Mouse (Mus musculus) midbrain, embryonic 11.5 days (tissue): ENCODE results near the gene Clint1. TPM values are rescaled to one million over a fixed set of nuclear protein-coding genes. Genes with fewer than 3 reads are reported as not detected.
A peak's percentile ranks its signal among the peaks of the same experiment; 100 is the strongest.

Experiments used
- ATAC-seq: fragments of 200-750 bp; cut with Nextera tagmentation; 2 replicates; pipeline ENCODE4 v1.8.0; 2017; ENCODE audit warnings: moderate TSS enrichment, moderate library complexity; ENCODE audit not compliant: low FRiP score
- DNase-seq: peaks from one replicate; pipeline ENCODE4 v3.0.0; 2015; ENCODE audit warnings: low spot score; ENCODE audit errors: missing footprints
- H3K27ac ChIP-seq: fragments of 300-500 bp; sonication (generic); 2 replicates; pipeline ENCODE4 v1.5.1; 2014; ENCODE audit warnings: low read depth, low read length
- H3K27me3 ChIP-seq: fragments of 300-500 bp; sonication (generic); 2 replicates; pipeline ENCODE4 v1.6.1; 2014; ENCODE audit warnings: mild to moderate bottlenecking, low read length, moderate library complexity, mixed read lengths; ENCODE audit not compliant: control insufficient read depth, insufficient read depth
- H3K36me3 ChIP-seq: fragments of 300-500 bp; sonication (generic); 2 replicates; pipeline ENCODE4 v1.6.1; 2014; ENCODE audit warnings: mild to moderate bottlenecking, low read length, moderate library complexity, mixed read lengths; ENCODE audit not compliant: control insufficient read depth, insufficient read depth
- H3K4me1 ChIP-seq: fragments of 300-500 bp; sonication (generic); 2 replicates; pipeline ENCODE4 v1.6.1; 2014; ENCODE audit warnings: low read length; ENCODE audit not compliant: control insufficient read depth, insufficient read depth
- H3K4me2 ChIP-seq: fragments of 300-500 bp; sonication (generic); 2 replicates; pipeline ENCODE4 v1.6.1; 2014; ENCODE audit warnings: mild to moderate bottlenecking, moderate library complexity
- H3K4me3 ChIP-seq: fragments of 300-500 bp; sonication (generic); 2 replicates; pipeline ENCODE4 v1.5.1; 2014; ENCODE audit warnings: low read depth, low read length
- H3K9ac ChIP-seq: fragments of 300-500 bp; sonication (generic); 2 replicates; pipeline ENCODE4 v1.6.1; 2014; ENCODE audit warnings: low read length
- H3K9me3 ChIP-seq: fragments of 300-500 bp; sonication (generic); 2 replicates; pipeline ENCODE4 v1.6.1; 2016; ENCODE audit warnings: low read length; ENCODE audit not compliant: control insufficient read depth
- WGBS: fragments of 180-500 bp; shearing (Covaris S2); extraction: QIAGEN DNeasy Blood & Tissue Kit; methylation state at CpG from one replicate; pipeline ENCODE4 v1.1.7; 2014; 5-methylcytosine and 5-hydroxymethylcytosine counted together
- polyA plus RNA-seq: library from polyadenylated mRNA; unstranded; fragments of >200 nt; fragmentation: Nextera tagmentation; extraction: Ambion mirVana; gene quantifications from 2 replicates; pipeline ENCODE4 v1.2.1, GENCODE M21; 2014

Clint1 gene
- polyA plus RNA-seq, 1 experiment from 2014 or later = 60.9 TPM

- Histone ChIP-seq H3K27me3 (no peaks in the 10 kb centered on the region), H3K4me3 (peak overlapping the region; percentile 97), H3K4me2 (peak overlapping the region; percentile 60), H3K4me1 (peaks cover 6% of the 10 kb centered on the region; the same call in 1 of the 2 replicates), H3K27ac (no peak overlapping the region), H3K9me3 (no peaks in the 10 kb centered on the region), H3K9ac (peak overlapping the region; percentile 92), H3K36me3 (no peaks in the 10 kb centered on the region)
- WGBS = 3% methylated on average over 41 of the region's 58 CpGs
- DNase-seq = peak; percentile 91
- no peak; the same call in none of the 2 replicates for ATAC-seq
These were observed 508 bp downstream of the Clint1 start for GRCm38 (mm10) chr11:45852124-45852994.

GRCm38 (mm10) chr11:45852995-45853317, 1.1 kb downstream of the Clint1 start:
- peak overlapping the region; percentile 60 for H3K4me2 ChIP-seq
- DNase-seq (no peak), ATAC-seq (no peak)
- peaks cover 6% of the 10 kb centered on the region; the same call in 1 of the 2 replicates for H3K4me1 ChIP-seq
- no peaks in the 10 kb centered on the region for H3K9me3 ChIP-seq
- peak overlapping the region; percentile 13; the same call in 1 of the 2 replicates for H3K9ac ChIP-seq
- H3K27ac ChIP-seq = no peak overlapping the region
- H3K36me3 ChIP-seq = no peaks in the 10 kb centered on the region
- 77% methylated on average over 6 of the region's 6 CpGs for WGBS
- peak overlapping the region; percentile 97 for H3K4me3 ChIP-seq
- H3K27me3 ChIP-seq = no peaks in the 10 kb centered on the region

- Histone ChIP-seq H3K4me3 (no peak overlapping the region), H3K9ac (no peak overlapping the region), H3K27me3 (no peaks in the 10 kb centered on the region), H3K4me2 (no peak overlapping the region), H3K27ac (no peak overlapping the region), H3K4me1 (peaks cover 6% of the 10 kb centered on the region; the same call in 1 of the 2 replicates), H3K9me3 (no peaks in the 10 kb centered on the region), H3K36me3 (no peaks in the 10 kb centered on the region)
- DNase-seq = no peak
- WGBS = 96% methylated on average over 2 of the region's 2 CpGs
- no peak for ATAC-seq
These were observed 2.1 kb downstream of the Clint1 start for GRCm38 (mm10) chr11:45853916-45854315.

GRCm38 (mm10) chr11:45854381-45854780, 2.5 kb downstream of the Clint1 start:
- no peaks in the 10 kb centered on the region for H3K27me3 ChIP-seq
- DNase-seq = no peak
- H3K9ac ChIP-seq = no peak overlapping the region
- no peak for ATAC-seq
- no peaks in the 10 kb centered on the region for H3K36me3 ChIP-seq
- H3K4me1 ChIP-seq = peaks cover 6% of the 10 kb centered on the region; the same call in 1 of the 2 replicates
- no peaks in the 10 kb centered on the region for H3K9me3 ChIP-seq
- H3K4me3 ChIP-seq = no peak overlapping the region
- no peak overlapping the region for H3K27ac ChIP-seq
- H3K4me2 ChIP-seq = no peak overlapping the region
- 89% methylated on average over 7 of the region's 7 CpGs for WGBS

GRCm38 (mm10) chr11:45855407-45856148, 3.7 kb downstream of the Clint1 start:
- no peak for DNase-seq
- Histone ChIP-seq H3K27me3 (no peaks in the 10 kb centered on the region), H3K4me3 (no peak overlapping the region), H3K27ac (no peak overlapping the region), H3K4me1 (peaks cover 6% of the 10 kb centered on the region; the same call in 1 of the 2 replicates), H3K9ac (no peak overlapping the region), H3K9me3 (no peaks in the 10 kb centered on the region), H3K36me3 (no peaks in the 10 kb centered on the region), H3K4me2 (no peak overlapping the region)
- no peak for ATAC-seq
- WGBS = 80% methylated on average over 7 of the region's 7 CpGs

- H3K36me3 ChIP-seq = no peaks in the 10 kb centered on the region
- WGBS = 91% methylated on average over 6 of the region's 6 CpGs
These were observed 4.3 kb downstream of the Clint1 start for GRCm38 (mm10) chr11:45856149-45856516.

GRCm38 (mm10) chr11:45861334-45861733, 9.5 kb downstream of the Clint1 start:
- Histone ChIP-seq H3K27me3 (no peaks in the 10 kb centered on the region), H3K9ac (no peak overlapping the region), H3K27ac (no peak overlapping the region), H3K36me3 (no peaks in the 10 kb centered on the region), H3K4me3 (no peak overlapping the region), H3K9me3 (no peaks in the 10 kb centered on the region), H3K4me2 (no peak overlapping the region), H3K4me1 (no peaks in the 10 kb centered on the region)
- no peak for ATAC-seq
- DNase-seq = no peak
- WGBS = 87% methylated on average over 7 of the region's 7 CpGs

More at GRCm38 (mm10) chr11:45856149-45856516, 4.3 kb downstream of the Clint1 start:
- Histone ChIP-seq H3K9ac (no peak overlapping the region), H3K9me3 (no peaks in the 10 kb centered on the region), H3K4me3 (no peak overlapping the region), H3K27ac (no peak overlapping the region), H3K4me1 (peaks cover 6% of the 10 kb centered on the region; the same call in 1 of the 2 replicates), H3K4me2 (no peak overlapping the region), H3K27me3 (no peaks in the 10 kb centered on the region)
- ATAC-seq = no peak
- no peak for DNase-seq

GRCm38 (mm10) chr11:45864409-45864808, 12.6 kb downstream of the Clint1 start:
- H3K27me3 ChIP-seq = no peaks in the 10 kb centered on the region
- 91% methylated on average over 3 of the region's 3 CpGs for WGBS
- no peak overlapping the region for H3K27ac ChIP-seq

GRCm38 (mm10) chr11:45865861-45866260, 14.0 kb downstream of the Clint1 start:
- no peak overlapping the region for H3K27ac ChIP-seq
- ATAC-seq (no peak), DNase-seq (no peak)
- 93% methylated on average over 2 of the region's 2 CpGs for WGBS
- no peaks in the 10 kb centered on the region for H3K36me3 ChIP-seq
- no peaks in the 10 kb centered on the region for H3K9me3 ChIP-seq
- no peak overlapping the region for H3K9ac ChIP-seq
- H3K4me1 ChIP-seq = no peaks in the 10 kb centered on the region
- no peak overlapping the region for H3K4me3 ChIP-seq
- no peaks in the 10 kb centered on the region for H3K27me3 ChIP-seq
- H3K4me2 ChIP-seq = no peak overlapping the region

More at GRCm38 (mm10) chr11:45864409-45864808, 12.6 kb downstream of the Clint1 start:
- Histone ChIP-seq H3K9me3 (no peaks in the 10 kb centered on the region), H3K36me3 (no peaks in the 10 kb centered on the region), H3K9ac (no peak overlapping the region), H3K4me2 (no peak overlapping the region), H3K4me1 (no peaks in the 10 kb centered on the region), H3K4me3 (no peak overlapping the region)
- ATAC-seq (no peak), DNase-seq (no peak)
